Mouse (Mus musculus): ENCODE results near the gene Gpbar1. TPM values are rescaled to one million over a fixed set of nuclear protein-coding genes. Genes with fewer than 3 reads are reported as not detected.
A peak's percentile ranks its signal among the peaks of the same experiment; 100 is the strongest.

Gene Gpbar1
- polyA plus RNA-seq, 1 experiment from 2014 or later, result not detected

GRCm38 (mm10) chr1:74300347-74301110 lies 22.2 kb downstream of the Gpbar1 start:
- Histone ChIP-seq H3K9me3 (no peaks in the 10 kb centered on the region), H3K27me3 (peaks cover 4% of the 10 kb centered on the region; the same call in 1 of the 2 replicates), H3K9ac (replicated peaks) (no peak overlapping the region), H3K4me1 (peaks cover 24% of the 10 kb centered on the region), H3K27ac (replicated peaks) (no peak overlapping the region), H3K36me3 (no peaks in the 10 kb centered on the region), H3K4me3 (no peak overlapping the region), H3K4me2 (replicated peaks) (no peak overlapping the region)
- 82% methylated on average over 6 of the region's 6 CpGs for WGBS
- no peak for ATAC-seq (replicated peaks)

- Histone ChIP-seq H3K27me3 (peaks cover 4% of the 10 kb centered on the region; the same call in 1 of the 2 replicates), H3K27ac (replicated peaks) (no peak overlapping the region), H3K9ac (replicated peaks) (no peak overlapping the region), H3K4me1 (peaks cover 13% of the 10 kb centered on the region), H3K9me3 (no peaks in the 10 kb centered on the region), H3K4me2 (replicated peaks) (no peak overlapping the region), H3K4me3 (no peak overlapping the region), H3K36me3 (no peaks in the 10 kb centered on the region)
- WGBS, result 93% methylated on average over 7 of the region's 7 CpGs
- ATAC-seq (replicated peaks), result no peak
These were observed 23.9 kb downstream of the Gpbar1 start for GRCm38 (mm10) chr1:74302229-74302628.

GRCm38 (mm10) chr1:74302835-74303234 lies 24.5 kb downstream of the Gpbar1 start:
- no peak overlapping the region for H3K9ac ChIP-seq (replicated peaks)
- no peak overlapping the region for H3K27ac ChIP-seq (replicated peaks)
- no peak for ATAC-seq (replicated peaks)
- H3K36me3 ChIP-seq, result no peaks in the 10 kb centered on the region
- H3K4me2 ChIP-seq (replicated peaks), result no peak overlapping the region
- WGBS, result 83% methylated on average over 2 of the region's 2 CpGs
- peaks cover 13% of the 10 kb centered on the region for H3K4me1 ChIP-seq
- no peaks in the 10 kb centered on the region for H3K9me3 ChIP-seq
- no peak overlapping the region for H3K4me3 ChIP-seq
- peaks cover 4% of the 10 kb centered on the region; the same call in 1 of the 2 replicates for H3K27me3 ChIP-seq

GRCm38 (mm10) chr1:74303509-74304338 lies 25.4 kb downstream of the Gpbar1 start:
- H3K27ac ChIP-seq (replicated peaks), result no peak overlapping the region
- H3K9ac ChIP-seq (replicated peaks), result peak overlapping the region; percentile 50
- WGBS, result 1% methylated on average over 56 of the region's 56 CpGs
- H3K4me2 ChIP-seq (replicated peaks), result peak overlapping the region; percentile 81
- H3K36me3 ChIP-seq, result no peaks in the 10 kb centered on the region
- peak; percentile 72; the same call in 1 of the 2 replicates for ATAC-seq (replicated peaks)
- no peaks in the 10 kb centered on the region for H3K9me3 ChIP-seq
- H3K4me1 ChIP-seq, result peaks cover 13% of the 10 kb centered on the region
- peaks cover 4% of the 10 kb centered on the region; the same call in 1 of the 2 replicates for H3K27me3 ChIP-seq
- peak overlapping the region; percentile 45 for H3K4me3 ChIP-seq

- peaks cover 13% of the 10 kb centered on the region for H3K4me1 ChIP-seq
- H3K27ac ChIP-seq (replicated peaks), result no peak overlapping the region
- 11% methylated on average over 12 of the region's 12 CpGs for WGBS
These were observed 26.0 kb downstream of the Gpbar1 start for GRCm38 (mm10) chr1:74304339-74304790.

GRCm38 (mm10) chr1:74304946-74305345 lies 26.6 kb downstream of the Gpbar1 start:
- no peaks in the 10 kb centered on the region for H3K9me3 ChIP-seq
- peaks cover 4% of the 10 kb centered on the region; the same call in 1 of the 2 replicates for H3K27me3 ChIP-seq
- H3K27ac ChIP-seq (replicated peaks), result no peak overlapping the region
- ATAC-seq (replicated peaks), result no peak
- H3K36me3 ChIP-seq, result no peaks in the 10 kb centered on the region
- no peak overlapping the region for H3K9ac ChIP-seq (replicated peaks)
- 70% methylated on average over 4 of the region's 4 CpGs for WGBS
- H3K4me3 ChIP-seq, result no peak overlapping the region
- no peak overlapping the region for H3K4me2 ChIP-seq (replicated peaks)
- H3K4me1 ChIP-seq, result peaks cover 13% of the 10 kb centered on the region

More at GRCm38 (mm10) chr1:74304339-74304790, 26.0 kb downstream of the Gpbar1 start:
- no peak for ATAC-seq (replicated peaks)
- peak overlapping the region; percentile 50; the same call in 1 of the 2 replicates for H3K9ac ChIP-seq (replicated peaks)
- peak overlapping the region; percentile 81 for H3K4me2 ChIP-seq (replicated peaks)
- H3K4me3 ChIP-seq, result peak overlapping the region; percentile 45
- no peaks in the 10 kb centered on the region for H3K9me3 ChIP-seq
- H3K36me3 ChIP-seq, result no peaks in the 10 kb centered on the region
- peaks cover 4% of the 10 kb centered on the region; the same call in 1 of the 2 replicates for H3K27me3 ChIP-seq

GRCm38 (mm10) chr1:74305522-74305921 lies 27.2 kb downstream of the Gpbar1 start, which contains the start of gene Tmbim1:
Gene Tmbim1 (minus strand): TSS chr1:74305622.
- Histone ChIP-seq H3K27ac (replicated peaks) (no peak within 1 kb of the TSS), H3K9me3 (no peaks in the 10 kb centered on the region), H3K4me3 (no peak within 1 kb of the TSS), H3K4me1 (peaks cover 13% of the 10 kb centered on the region), H3K36me3 (no peaks in the 10 kb centered on the region), H3K9ac (replicated peaks) (no peak within 1 kb of the TSS), H3K27me3 (peaks cover 4% of the 10 kb centered on the region; the same call in 1 of the 2 replicates), H3K4me2 (replicated peaks) (peak within 1 kb of the TSS; percentile 81; the same call in 1 of the 2 replicates)
- WGBS, result 85% methylated on average over 2 of the region's 2 CpGs
- ATAC-seq (replicated peaks), result no peak

GRCm38 (mm10) chr1:74307146-74307545 lies 28.8 kb downstream of the Gpbar1 start:
- no peak for ATAC-seq (replicated peaks)
- H3K9me3 ChIP-seq, result no peaks in the 10 kb centered on the region
- no peak overlapping the region for H3K27ac ChIP-seq (replicated peaks)
- no peaks in the 10 kb centered on the region for H3K36me3 ChIP-seq
- H3K4me1 ChIP-seq, result peaks cover 13% of the 10 kb centered on the region
- H3K4me2 ChIP-seq (replicated peaks), result no peak overlapping the region
- H3K4me3 ChIP-seq, result no peak overlapping the region
- peaks cover 4% of the 10 kb centered on the region; the same call in 1 of the 2 replicates for H3K27me3 ChIP-seq
- H3K9ac ChIP-seq (replicated peaks), result no peak overlapping the region
- 89% methylated on average over 1 of the region's 1 CpGs for WGBS

GRCm38 (mm10) chr1:74308001-74308964 lies 29.9 kb downstream of the Gpbar1 start:
- Histone ChIP-seq H3K4me2 (replicated peaks) (no peak overlapping the region), H3K9ac (replicated peaks) (no peak overlapping the region), H3K4me1 (peaks cover 13% of the 10 kb centered on the region), H3K27ac (replicated peaks) (no peak overlapping the region), H3K9me3 (no peaks in the 10 kb centered on the region), H3K27me3 (peaks cover 4% of the 10 kb centered on the region; the same call in 1 of the 2 replicates), H3K36me3 (no peaks in the 10 kb centered on the region), H3K4me3 (no peak overlapping the region)
- 84% methylated on average over 10 of the region's 10 CpGs for whole genome bisulfite sequencing
- no peak for ATAC-seq (replicated peaks)

- WGBS, result 74% methylated on average over 3 of the region's 3 CpGs
- Histone ChIP-seq H3K4me3 (no peak overlapping the region), H3K9me3 (no peaks in the 10 kb centered on the region), H3K9ac (replicated peaks) (no peak overlapping the region), H3K27ac (replicated peaks) (no peak overlapping the region), H3K36me3 (no peaks in the 10 kb centered on the region), H3K27me3 (no peaks in the 10 kb centered on the region), H3K4me1 (no peaks in the 10 kb centered on the region; the same call in 1 of the 2 replicates), H3K4me2 (replicated peaks) (no peak overlapping the region)
- ATAC-seq (replicated peaks), result no peak
These were observed 31.4 kb downstream of the Gpbar1 start for GRCm38 (mm10) chr1:74309767-74310166.

- Histone ChIP-seq H3K4me3 (no peak overlapping the region), H3K9me3 (no peaks in the 10 kb centered on the region), H3K4me2 (replicated peaks) (no peak overlapping the region), H3K27me3 (no peaks in the 10 kb centered on the region), H3K4me1 (no peaks in the 10 kb centered on the region; the same call in 1 of the 2 replicates), H3K36me3 (no peaks in the 10 kb centered on the region), H3K9ac (replicated peaks) (no peak overlapping the region), H3K27ac (replicated peaks) (no peak overlapping the region)
- WGBS, result 5% methylated on average over 3 of the region's 3 CpGs
- ATAC-seq (replicated peaks), result peak; percentile 60
These were observed 34.8 kb downstream of the Gpbar1 start for GRCm38 (mm10) chr1:74313049-74313692.
